Mouse (Mus musculus) ES-E14 (cell line): ENCODE measurements around the gene Izumo1. TPM values are rescaled to one million over a fixed set of nuclear protein-coding genes. Genes with fewer than 3 reads are reported as not detected.

Source experiments
- DNase-seq: peaks from one replicate; pipeline ENCODE4 v3.0.0-alpha.2; 2013; ENCODE audit warnings: low read depth, low spot score
- H3K27ac ChIP-seq: 2 replicates; pipeline ENCODE4 v1.5.1; 2012; ENCODE audit warnings: low read depth, mild to moderate bottlenecking, low read length, moderate library complexity, mixed read lengths; ENCODE audit not compliant: poor library complexity, insufficient read depth, severe bottlenecking
- H3K36me3 ChIP-seq: 2 replicates; pipeline ENCODE4 v1.6.1; 2012; ENCODE audit warnings: mild to moderate bottlenecking, low read length, moderate library complexity, mixed read lengths; ENCODE audit not compliant: control insufficient read depth, poor library complexity, insufficient read depth, severe bottlenecking
- H3K4me1 ChIP-seq, 2 experiments: fragments of 150-350 bp in 1 of 2; sonication (generic) in 1 of 2; 2 replicates each; pipeline ENCODE4 v1.6.1; 2012; ENCODE audit warnings: low read length in 2 of 2, mild to moderate bottlenecking in 1 of 2, mixed read lengths in 1 of 2; ENCODE audit not compliant: control insufficient read depth in 2 of 2, insufficient read depth in 2 of 2, poor library complexity in 1 of 2
- H3K4me3 ChIP-seq, 2 experiments: fragments of 150-350 bp in 1 of 2; sonication (generic) in 1 of 2; 2 replicates each; pipeline ENCODE4 v1.5.1; 2012; ENCODE audit warnings: low read length in 2 of 2, low read depth in 1 of 2, mild to moderate bottlenecking in 1 of 2, mixed read lengths in 1 of 2; ENCODE audit not compliant: insufficient read depth in 1 of 2, poor library complexity in 1 of 2, severe bottlenecking in 1 of 2
- H3K9ac ChIP-seq: 2 replicates; pipeline ENCODE4 v1.6.1; 2012; ENCODE audit warnings: low read depth, mild to moderate bottlenecking, low read length, mixed read lengths; ENCODE audit not compliant: poor library complexity, insufficient read depth, severe bottlenecking
- H3K9me3 ChIP-seq: fragments of 150-350 bp; sonication (generic); 2 replicates; pipeline ENCODE4 v1.6.1; 2012; ENCODE audit warnings: low read depth, mild to moderate bottlenecking, low read length; ENCODE audit not compliant: control insufficient read depth, insufficient read depth
- CHD2 ChIP-seq: IDR thresholded peaks from 2 replicates; pipeline ENCODE4 v1.6.1; 2014; ENCODE audit warnings: mild to moderate bottlenecking, low read depth, low read length, inconsistent platforms
- HCFC1 ChIP-seq: IDR thresholded peaks from 2 replicates; pipeline ENCODE4 v1.6.1; 2012; ENCODE audit warnings: low read length, inconsistent platforms, borderline replicate concordance; ENCODE audit not compliant: insufficient read depth
- MAFK ChIP-seq: IDR thresholded peaks from 2 replicates; pipeline ENCODE4 v1.6.1; 2014; ENCODE audit warnings: mild to moderate bottlenecking, low read depth, low read length, inconsistent platforms; ENCODE audit not compliant: insufficient read depth
- ZC3H11A ChIP-seq: IDR thresholded peaks from 2 replicates; pipeline ENCODE4 v1.6.1; 2012; ENCODE audit warnings: low read depth, mild to moderate bottlenecking, inconsistent platforms, low read length, borderline replicate concordance
- ZNF384 ChIP-seq: IDR thresholded peaks from 2 replicates; pipeline ENCODE4 v1.6.1; 2012; ENCODE audit warnings: low read depth, low read length, inconsistent platforms
- in situ Hi-C, 2 experiments: fragments of 600-800 bp; cut with MboI; formaldehyde crosslinking; loops; one replicate each; pipeline ENCODE4 v1.15.1; 2025; ENCODE audit warnings: low sequenced_read_pairs in 2 of 2, inconsistent platforms in 1 of 2; ENCODE audit not compliant: unreplicated experiment in 2 of 2
- total RNA-seq: library from RNA; depleted of rRNA; stranded (reverse); fragments of 300-350 nt; gene quantifications from 2 replicates; pipeline ENCODE4 v1.2.3, GENCODE M21; 2012

Gene Izumo1
- total RNA-seq, 1 experiment, result 0.31 TPM

GRCm38 (mm10) chr7:45640191-45640957, 18.8 kb downstream of the Izumo1 start:
- Histone ChIP-seq H3K9me3 (no peaks in the 10 kb centered on the region), H3K27ac (no peak overlapping the region), H3K9ac (no peak overlapping the region), H3K36me3 (peaks cover 2% of the 10 kb centered on the region; the same call in 1 of the 2 replicates), H3K4me3 (no peak overlapping the region), H3K4me1 (peaks cover 1 to 17% of the 10 kb centered on the region in 2 experiments; a peak in 2 of 4 replicates)
- DNase-seq, result no peak
- TF ChIP-seq ZNF384, result no peak
- in situ Hi-C loops, result no loop called here

- H3K4me3 ChIP-seq, result no peak overlapping the region
- in situ Hi-C loops, result no loop called here
- H3K36me3 ChIP-seq, result peaks cover 2% of the 10 kb centered on the region; the same call in 1 of the 2 replicates
- no peaks in the 10 kb centered on the region for H3K9me3 ChIP-seq
- H3K4me1 ChIP-seq, result peaks cover 0 to 15% of the 10 kb centered on the region in 2 experiments; a peak in 1 of 4 replicates
- no peak for TF ChIP-seq HCFC1
- no peak for TF ChIP-seq CHD2
- TF ChIP-seq ZC3H11A, result no peak
- no peak for TF ChIP-seq MAFK
- no peak for TF ChIP-seq ZNF384
- DNase-seq, result no peak
- no peak overlapping the region for H3K9ac ChIP-seq
- H3K27ac ChIP-seq, result no peak overlapping the region
Measured at GRCm38 (mm10) chr7:45641391-45642040, 19.9 kb downstream of the Izumo1 start.

GRCm38 (mm10) chr7:45642083-45642482, 20.5 kb downstream of the Izumo1 start:
- TF ChIP-seq ZNF384 (no peak), MAFK (no peak), HCFC1 (no peak), ZC3H11A (no peak), CHD2 (no peak)
- Histone ChIP-seq H3K9ac (no peak overlapping the region), H3K9me3 (no peaks in the 10 kb centered on the region), H3K4me3 (no peak overlapping the region), H3K27ac (no peak overlapping the region), H3K4me1 (peaks cover 0 to 15% of the 10 kb centered on the region in 2 experiments; a peak in 1 of 4 replicates), H3K36me3 (peaks cover 2% of the 10 kb centered on the region; the same call in 1 of the 2 replicates)
- in situ Hi-C loops, result no loop called here
- DNase-seq, result no peak

GRCm38 (mm10) chr7:45642503-45643255, 21.1 kb downstream of the Izumo1 start:
- TF ChIP-seq ZNF384, result no peak
- no peak for TF ChIP-seq HCFC1
- TF ChIP-seq MAFK, result no peak
- no peak for TF ChIP-seq CHD2
- TF ChIP-seq ZC3H11A, result no peak
- Histone ChIP-seq H3K27ac (no peak overlapping the region), H3K9me3 (no peaks in the 10 kb centered on the region), H3K9ac (peak overlapping the region; percentile 29), H3K4me3 (peak overlapping the region; percentile 11 to 36), H3K4me1 (peaks cover 0 to 15% of the 10 kb centered on the region in 2 experiments; a peak in 1 of 4 replicates), H3K36me3 (peaks cover 2% of the 10 kb centered on the region; the same call in 1 of the 2 replicates)
- no peak for DNase-seq
- in situ Hi-C loops, result no loop called here
